Mouse (Mus musculus): Measurements from ENCODE around the gene Vmn1r166.
"Not testable (repeated sequence)": the region's sequence is repeated elsewhere in the genome, so short reads cannot be mapped to it uniquely, and the experiment has no call there.

The Vmn1r166 gene

DNA sequence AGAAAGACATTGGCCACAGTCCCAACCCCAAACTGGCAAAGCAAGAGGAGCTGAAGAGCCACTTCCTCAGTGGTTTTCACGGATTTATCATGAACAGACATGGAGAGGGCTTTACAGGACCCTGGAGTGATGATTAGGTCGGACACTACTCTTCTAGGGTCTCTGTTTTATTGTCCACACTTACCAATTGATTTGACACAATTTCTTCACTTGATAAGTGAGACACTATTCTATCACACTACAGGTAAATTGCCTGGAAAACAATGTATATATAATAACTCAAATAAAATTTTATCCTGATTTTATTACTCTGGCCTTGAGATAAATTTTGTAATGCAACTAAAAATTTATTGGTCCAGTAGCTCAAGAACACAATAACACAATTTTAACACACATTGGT is at the start of gene Vmn1r166:
Gene Vmn1r166, minus strand, starts transcription at position 101 of the 400 bp plus-strand sequence.
- not testable (repeated sequence) for DNase-seq

DNA sequence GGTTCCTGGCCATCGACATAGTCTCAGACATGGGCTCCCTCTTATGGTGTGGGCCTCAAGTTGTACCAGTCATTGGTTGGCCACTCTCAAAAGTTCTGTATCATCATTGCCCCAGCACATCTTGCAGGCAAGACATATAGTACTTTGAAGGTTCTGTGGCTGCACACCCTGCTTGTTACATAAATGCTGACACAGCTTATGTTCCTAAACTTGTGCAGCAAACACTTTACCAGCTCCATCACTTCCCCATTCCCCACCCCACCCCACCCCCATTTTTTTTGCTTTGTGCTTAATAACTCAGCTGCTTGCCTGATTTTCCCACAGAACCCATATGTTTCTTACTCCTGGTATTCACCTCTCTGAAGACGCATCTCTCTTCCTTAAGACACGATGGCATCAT is 49.4 kb upstream of the Vmn1r166 start, which contains the start of gene Nlrp4e:
Gene Nlrp4e, plus strand, starts transcription at position 301 of the 400 bp plus-strand sequence.
- DNase-seq = not testable (repeated sequence)

DNA sequence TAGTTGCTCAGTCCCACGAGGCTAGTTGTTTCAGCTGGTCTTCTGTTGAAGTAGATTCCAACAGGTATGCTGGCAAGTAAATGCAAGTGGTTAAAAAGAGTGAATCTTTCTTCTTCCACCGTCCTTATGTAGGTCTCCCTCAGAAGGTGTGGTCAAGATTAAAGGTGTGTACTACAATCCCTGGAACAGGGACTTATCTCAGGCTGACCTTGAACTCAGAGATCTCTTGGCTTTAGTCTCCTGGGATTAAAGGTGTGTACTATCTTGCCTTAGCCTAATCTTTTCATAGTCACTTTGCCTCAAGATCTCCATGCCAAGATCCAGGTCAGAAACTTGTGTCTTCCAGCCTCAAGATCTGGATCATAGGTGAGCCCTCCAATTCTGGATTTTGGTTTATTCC is 27.3 kb upstream of the Vmn1r166 start, which contains the start of gene Gm6902:
Gene Gm6902, minus strand, starts transcription at position 101 of the 400 bp plus-strand sequence.
- DNase-seq = not testable (repeated sequence)

DNA sequence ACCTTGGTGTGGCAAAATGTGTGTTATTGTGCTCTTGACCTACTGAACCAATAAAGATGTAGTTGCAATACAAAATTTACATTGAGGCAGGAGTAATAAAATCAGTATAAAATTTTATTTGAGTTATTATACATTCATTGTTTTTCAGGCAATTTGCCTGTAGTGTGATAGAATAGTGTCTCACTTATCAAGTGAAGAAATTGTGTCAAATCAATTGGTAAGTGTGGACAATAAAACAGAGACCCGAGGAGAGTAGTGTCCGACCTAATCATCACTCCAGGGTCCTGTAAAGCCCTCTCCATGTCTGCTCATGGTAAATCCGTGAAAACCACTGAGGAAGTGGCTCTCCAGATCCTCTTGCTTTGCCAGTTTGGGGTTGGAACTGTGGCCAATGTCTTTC is 34.5 kb downstream of the Vmn1r166 start, which contains the start of gene Vmn1r165:
Gene Vmn1r165, plus strand, starts transcription at position 301 of the 400 bp plus-strand sequence.
- not testable (repeated sequence) for DNase-seq

All from cerebellum, postnatal 10 days (tissue).